Mouse (Mus musculus): ENCODE data around the gene Nmbr. TPM values are rescaled to one million over a fixed set of nuclear protein-coding genes. Genes with fewer than 3 reads are reported as not detected.
A peak's percentile ranks its signal among the peaks of the same experiment; 100 is the strongest.

The Nmbr gene
- polyA plus RNA-seq (2012; rRNA removed), result not detected in 2 replicates

GRCm38 (mm10) chr10:14705072-14706066 is at the start of gene Nmbr, which contains the start of gene Vta1:
Gene Nmbr, plus strand, starts transcription at chr10:14705591.
Gene Vta1, minus strand, starts transcription at chr10:14705560.
- DNase-seq (ENCODE audit: low read depth in 1 of 2, low spot score in 2 of 2), result peak; percentile 95 to 99
- H3K27me3 ChIP-seq (ENCODE audit: control insufficient read depth, insufficient read depth, low read length), result no peaks in the 10 kb centered on the region
- TF ChIP-seq CTCF (IDR thresholded peaks at IDR 0.05; ENCODE audit: extremely low read depth, insufficient read depth, insufficient read length, insufficient replicate concordance), result peak; percentile 59; the same call in 1 of the 2 replicates
- peak; percentile 55 for TF ChIP-seq POLR2A (IDR thresholded peaks at IDR 0.05; ENCODE audit: low read depth, low read length)
- peaks cover 2% of the 10 kb centered on the region; the same call in 1 of the 2 replicates for H3K4me1 ChIP-seq (ENCODE audit: control insufficient read depth, insufficient read depth, insufficient read length)
- peak within 1 kb of the TSS; percentile 92 for H3K4me3 ChIP-seq (ENCODE audit: extremely low read depth, insufficient read depth, insufficient read length)
- H3K36me3 ChIP-seq (ENCODE audit: control insufficient read depth, insufficient read depth, low read length), result no peaks in the 10 kb centered on the region
- WGBS, result under 1% methylated on average over 49 of the region's 50 CpGs
- peak within 1 kb of the TSS; percentile 26; the same call in 1 of the 2 replicates for H3K27ac ChIP-seq (ENCODE audit: insufficient read depth, low read length)

- no peak overlapping the region for H3K27ac ChIP-seq (ENCODE audit: insufficient read depth, low read length)
- 96% methylated on average over 2 of the region's 2 CpGs for WGBS
- no peaks in the 10 kb centered on the region for H3K27me3 ChIP-seq (ENCODE audit: control insufficient read depth, insufficient read depth, low read length)
- no peaks in the 10 kb centered on the region for H3K4me1 ChIP-seq (ENCODE audit: control insufficient read depth, insufficient read depth, insufficient read length)
- H3K36me3 ChIP-seq (ENCODE audit: control insufficient read depth, insufficient read depth, low read length), result peaks cover 14% of the 10 kb centered on the region
- no peak for TF ChIP-seq CTCF (IDR thresholded peaks at IDR 0.05; ENCODE audit: extremely low read depth, insufficient read depth, insufficient read length, insufficient replicate concordance)
- no peak for TF ChIP-seq POLR2A (IDR thresholded peaks at IDR 0.05; ENCODE audit: low read depth, low read length)
- DNase-seq (ENCODE audit: low read depth in 1 of 2, low spot score in 2 of 2), result no peak
- no peak overlapping the region for H3K4me3 ChIP-seq (ENCODE audit: extremely low read depth, insufficient read depth, insufficient read length)
These were observed 44.5 kb upstream of the Nmbr start for GRCm38 (mm10) chr10:14660875-14661274.

GRCm38 (mm10) chr10:14666147-14666546 is 39.2 kb upstream of the Nmbr start:
- WGBS, result 94% methylated on average over 2 of the region's 2 CpGs
- Histone ChIP-seq H3K27me3 (ENCODE audit: control insufficient read depth, insufficient read depth, low read length) (no peaks in the 10 kb centered on the region), H3K27ac (ENCODE audit: insufficient read depth, low read length) (no peak overlapping the region), H3K4me3 (ENCODE audit: extremely low read depth, insufficient read depth, insufficient read length) (no peak overlapping the region), H3K36me3 (ENCODE audit: control insufficient read depth, insufficient read depth, low read length) (peaks cover 23% of the 10 kb centered on the region), H3K4me1 (ENCODE audit: control insufficient read depth, insufficient read depth, insufficient read length) (no peaks in the 10 kb centered on the region)
- DNase-seq (ENCODE audit: low read depth in 1 of 2, low spot score in 2 of 2), result no peak
- TF ChIP-seq POLR2A (IDR thresholded peaks at IDR 0.05; ENCODE audit: low read depth, low read length) (no peak), CTCF (IDR thresholded peaks at IDR 0.05; ENCODE audit: extremely low read depth, insufficient read depth, insufficient read length, insufficient replicate concordance) (no peak)

GRCm38 (mm10) chr10:14685663-14686062 is 19.7 kb upstream of the Nmbr start:
- TF ChIP-seq POLR2A (IDR thresholded peaks at IDR 0.05; ENCODE audit: low read depth, low read length) (no peak), CTCF (IDR thresholded peaks at IDR 0.05; ENCODE audit: extremely low read depth, insufficient read depth, insufficient read length, insufficient replicate concordance) (no peak)
- no peaks in the 10 kb centered on the region for H3K4me1 ChIP-seq (ENCODE audit: control insufficient read depth, insufficient read depth, insufficient read length)
- 94% methylated on average over 1 of the region's 1 CpGs for WGBS
- no peak overlapping the region for H3K4me3 ChIP-seq (ENCODE audit: extremely low read depth, insufficient read depth, insufficient read length)
- no peak for DNase-seq (ENCODE audit: low read depth in 1 of 2, low spot score in 2 of 2)
- H3K27me3 ChIP-seq (ENCODE audit: control insufficient read depth, insufficient read depth, low read length), result no peaks in the 10 kb centered on the region
- peaks cover 6% of the 10 kb centered on the region; the same call in 1 of the 2 replicates for H3K36me3 ChIP-seq (ENCODE audit: control insufficient read depth, insufficient read depth, low read length)
- no peak overlapping the region for H3K27ac ChIP-seq (ENCODE audit: insufficient read depth, low read length)

- TF ChIP-seq CTCF (IDR thresholded peaks at IDR 0.05; ENCODE audit: extremely low read depth, insufficient read depth, insufficient read length, insufficient replicate concordance), result no peak
- TF ChIP-seq POLR2A (IDR thresholded peaks at IDR 0.05; ENCODE audit: low read depth, low read length), result no peak
- 84% methylated on average over 6 of the region's 6 CpGs for WGBS
- Histone ChIP-seq H3K36me3 (ENCODE audit: control insufficient read depth, insufficient read depth, low read length) (peaks cover 3% of the 10 kb centered on the region; the same call in 1 of the 2 replicates), H3K4me3 (ENCODE audit: extremely low read depth, insufficient read depth, insufficient read length) (no peak overlapping the region), H3K27me3 (ENCODE audit: control insufficient read depth, insufficient read depth, low read length) (no peaks in the 10 kb centered on the region), H3K27ac (ENCODE audit: insufficient read depth, low read length) (no peak overlapping the region), H3K4me1 (ENCODE audit: control insufficient read depth, insufficient read depth, insufficient read length) (no peaks in the 10 kb centered on the region)
- DNase-seq (ENCODE audit: low read depth in 1 of 2, low spot score in 2 of 2), result no peak
These were observed 16.5 kb upstream of the Nmbr start for GRCm38 (mm10) chr10:14688785-14689442.

GRCm38 (mm10) chr10:14690349-14690748 is 15.0 kb upstream of the Nmbr start:
- 92% methylated on average over 3 of the region's 3 CpGs for whole genome bisulfite sequencing
- H3K36me3 ChIP-seq (ENCODE audit: control insufficient read depth, insufficient read depth, low read length), result peaks cover 2% of the 10 kb centered on the region; the same call in 1 of the 2 replicates
- H3K4me1 ChIP-seq (ENCODE audit: control insufficient read depth, insufficient read depth, insufficient read length), result no peaks in the 10 kb centered on the region
- no peaks in the 10 kb centered on the region for H3K27me3 ChIP-seq (ENCODE audit: control insufficient read depth, insufficient read depth, low read length)
- TF ChIP-seq POLR2A (IDR thresholded peaks at IDR 0.05; ENCODE audit: low read depth, low read length) (no peak), CTCF (IDR thresholded peaks at IDR 0.05; ENCODE audit: extremely low read depth, insufficient read depth, insufficient read length, insufficient replicate concordance) (no peak)
- H3K4me3 ChIP-seq (ENCODE audit: extremely low read depth, insufficient read depth, insufficient read length), result no peak overlapping the region
- no peak for DNase-seq (ENCODE audit: low read depth in 1 of 2, low spot score in 2 of 2)
- no peak overlapping the region for H3K27ac ChIP-seq (ENCODE audit: insufficient read depth, low read length)
